Mouse (Mus musculus): ENCODE results near the gene Slc29a1.

Gene Slc29a1

GRCm38 (mm10) chr17:45551816-45552451 is 47.5 kb downstream of the Slc29a1 start:
- peak; percentile 82 for DNase-seq (ENCODE audit: low read depth, low spot score)

GRCm38 (mm10) chr17:45551249-45551796 is 48.1 kb downstream of the Slc29a1 start:
- no peak for DNase-seq (ENCODE audit: low read depth, low spot score)

- DNase-seq (ENCODE audit: low read depth, low spot score) = no peak
These were observed 49.2 kb downstream of the Slc29a1 start for GRCm38 (mm10) chr17:45550253-45550652.

GRCm38 (mm10) chr17:45549617-45550181 is 49.7 kb downstream of the Slc29a1 start, which contains the start of gene Tmem151b:
Gene Tmem151b (minus strand): TSS chr17:45549677.
- no peak for DNase-seq (ENCODE audit: low read depth, low spot score)

- no peak for DNase-seq (ENCODE audit: low read depth, low spot score)
These were observed 50.6 kb downstream of the Slc29a1 start for GRCm38 (mm10) chr17:45548541-45549512.

- DNase-seq (ENCODE audit: low read depth, low spot score) = no peak
These were observed 51.8 kb downstream of the Slc29a1 start for GRCm38 (mm10) chr17:45547461-45548190.

- DNase-seq (ENCODE audit: low read depth, low spot score) = no peak
These were observed 52.5 kb downstream of the Slc29a1 start for GRCm38 (mm10) chr17:45546941-45547340.

GRCm38 (mm10) chr17:45545278-45545961 is 54.0 kb downstream of the Slc29a1 start:
- DNase-seq (ENCODE audit: low read depth, low spot score) = no peak

GRCm38 (mm10) chr17:45544873-45545277 is 54.5 kb downstream of the Slc29a1 start:
- DNase-seq (ENCODE audit: low read depth, low spot score) = no peak

GRCm38 (mm10) chr17:45544001-45544872 is 55.2 kb downstream of the Slc29a1 start:
- DNase-seq (ENCODE audit: low read depth, low spot score) = no peak

- DNase-seq (ENCODE audit: low read depth, low spot score) = no peak
These were observed 56.3 kb downstream of the Slc29a1 start for GRCm38 (mm10) chr17:45543115-45543514.

GRCm38 (mm10) chr17:45542705-45543104 is 56.7 kb downstream of the Slc29a1 start:
- no peak for DNase-seq (ENCODE audit: low read depth, low spot score)

GRCm38 (mm10) chr17:45542129-45542528 is 57.3 kb downstream of the Slc29a1 start:
- no peak for DNase-seq (ENCODE audit: low read depth, low spot score)

- DNase-seq (ENCODE audit: low read depth, low spot score) = no peak
These were observed 59.7 kb downstream of the Slc29a1 start for GRCm38 (mm10) chr17:45539664-45540063.

GRCm38 (mm10) chr17:45538394-45538793 is 61.0 kb downstream of the Slc29a1 start:
- no peak for DNase-seq (ENCODE audit: low read depth, low spot score)

- no peak for DNase-seq (ENCODE audit: low read depth, low spot score)
These were observed 63.1 kb downstream of the Slc29a1 start for GRCm38 (mm10) chr17:45536264-45536663.

Data from A20 (cell line).